Mouse (Mus musculus): ENCODE results near the gene Gfi1.

The Gfi1 gene

GRCm38 (mm10) chr5:107678392-107678791, 47.4 kb downstream of the Gfi1 start:
- DNase-seq (ENCODE audit: low spot score in 2 of 2), result no peak
